Mouse (Mus musculus) erythroblast, embryonic 14.5 days (primary cell): ENCODE data around the gene AI413582. TPM values are rescaled to one million over a fixed set of nuclear protein-coding genes. Genes with fewer than 3 reads are reported as not detected.

ENCODE experiments used
- H3K27me3 ChIP-seq: 2 replicates; pipeline ENCODE4 v1.6.1; 2012; ENCODE audit warnings: inconsistent platforms; ENCODE audit not compliant: control insufficient read depth
- H3K36me3 ChIP-seq: 2 replicates; pipeline ENCODE4 v1.6.1; 2012; ENCODE audit warnings: mild to moderate bottlenecking, inconsistent platforms; ENCODE audit not compliant: control insufficient read depth
- H3K4me1 ChIP-seq: 2 replicates; pipeline ENCODE4 v1.6.1; 2012; ENCODE audit warnings: inconsistent platforms; ENCODE audit not compliant: control insufficient read depth
- H3K4me3 ChIP-seq: replicated peaks from 2 replicates; pipeline ENCODE3; 2012; ENCODE audit warnings: moderate library complexity, mild to moderate bottlenecking, inconsistent platforms
- H3K9me3 ChIP-seq: 2 replicates; pipeline ENCODE4 v1.6.1; 2012; ENCODE audit warnings: low read length, inconsistent platforms, mixed read lengths; ENCODE audit not compliant: control insufficient read depth
- GATA1 ChIP-seq: IDR thresholded peaks from 2 replicates; pipeline ENCODE4 v1.6.1; 2012; ENCODE audit warnings: low read length, inconsistent platforms, mixed read lengths
- TAL1 ChIP-seq: IDR thresholded peaks from 3 replicates; pipeline ENCODE4 v1.6.1; 2012; ENCODE audit warnings: low read length, inconsistent platforms, mixed read lengths
- polyA plus RNA-seq: library from polyadenylated mRNA; stranded (reverse); fragments of >175 nt; gene quantifications from 2 replicates; pipeline ENCODE4 v1.2.3, GENCODE M21; 2012

The AI413582 gene
- polyA plus RNA-seq, 1 experiment: 3.7 TPM

GRCm38 (mm10) chr17:27518296-27518695, 47.3 kb downstream of the AI413582 start:
- TF ChIP-seq TAL1: no peak
- no peak for TF ChIP-seq GATA1
- H3K36me3 ChIP-seq: no peaks in the 10 kb centered on the region
- H3K9me3 ChIP-seq: no peaks in the 10 kb centered on the region
- H3K4me1 ChIP-seq: no peaks in the 10 kb centered on the region
- H3K4me3 ChIP-seq: no peak overlapping the region
- peaks cover 66% of the 10 kb centered on the region for H3K27me3 ChIP-seq

GRCm38 (mm10) chr17:27513916-27514762, 51.4 kb downstream of the AI413582 start:
- H3K4me1 ChIP-seq: no peaks in the 10 kb centered on the region
- peaks cover 83% of the 10 kb centered on the region for H3K27me3 ChIP-seq
- TF ChIP-seq GATA1 (no peak), TAL1 (no peak)
- H3K36me3 ChIP-seq: no peaks in the 10 kb centered on the region
- H3K4me3 ChIP-seq: no peak overlapping the region
- H3K9me3 ChIP-seq: no peaks in the 10 kb centered on the region; the same call in 1 of the 2 replicates

Other genes starting within 250 kb of the AI413582 start
- gene Grm4, start 44.4 kb downstream of the AI413582 start, polyA plus RNA-seq: not detected in 2 replicates
- 57.3 and 59.4 TPM in 2 replicates for gene Hmga1, start 9.3 kb downstream of the AI413582 start, polyA plus RNA-seq
- 5.1 and 6.4 TPM in 2 replicates for gene Nudt3, start 57.7 kb upstream of the AI413582 start, polyA plus RNA-seq
- not detected in 2 replicates for gene RPS10-NUDT3, start 69.5 kb upstream of the AI413582 start, polyA plus RNA-seq
- gene Rps10, start 70.9 kb upstream of the AI413582 start, polyA plus RNA-seq: 265 and 292 TPM in 2 replicates
- gene Pacsin1, start 89.8 kb upstream of the AI413582 start, polyA plus RNA-seq: 0.01 TPM in 1 of 2 replicates, not detected in the other
- 0.07 TPM in 1 of 2 replicates, not detected in the other for gene Spdef, start 163.2 kb upstream of the AI413582 start, polyA plus RNA-seq